Mouse (Mus musculus) embryo, embryonic 10.5 days (tissue): Measurements from ENCODE around the gene Smim23.

Experiments used
- DNase-seq: peaks from one replicate; pipeline ENCODE4 v3.0.0-alpha.2; 2015; ENCODE audit warnings: low spot score

Gene Smim23

DNA sequence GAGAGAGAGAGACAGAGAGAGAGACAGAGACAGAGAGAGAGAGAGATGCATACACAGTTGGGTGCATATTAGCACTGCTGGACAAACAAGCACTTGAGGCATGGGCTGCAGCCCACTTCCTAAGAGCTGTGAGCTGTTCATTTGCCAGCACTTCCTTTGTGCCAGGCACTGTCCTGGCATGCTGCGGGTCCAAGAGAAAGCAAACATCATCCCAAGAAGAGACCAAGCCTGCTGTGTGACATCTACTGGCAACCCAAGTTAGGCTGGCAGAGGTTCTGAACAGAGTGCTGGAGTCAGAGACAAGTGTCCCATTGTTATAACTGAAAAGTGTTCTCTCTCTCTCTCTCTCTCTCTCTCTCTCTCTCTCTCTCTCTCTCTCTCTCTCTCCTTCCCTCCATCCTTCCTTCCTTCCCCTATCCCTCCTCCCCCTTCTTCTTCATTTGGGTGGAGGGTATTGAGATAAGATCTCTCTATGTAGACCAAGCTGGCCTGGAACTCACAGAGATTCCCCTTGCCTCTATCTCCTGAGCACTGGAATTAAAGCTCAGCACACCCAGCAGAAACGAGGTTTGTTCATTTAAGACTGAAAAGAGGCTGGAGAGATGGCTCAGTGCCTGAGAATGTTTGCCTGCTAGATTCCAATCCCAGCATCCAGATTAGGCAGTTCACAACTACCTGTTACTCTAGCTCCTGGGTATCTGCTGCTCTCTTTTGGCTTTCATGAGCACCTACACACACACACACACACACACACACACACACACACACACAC is 42.6 kb downstream of the Smim23 start:
- no peak for DNase-seq

DNA sequence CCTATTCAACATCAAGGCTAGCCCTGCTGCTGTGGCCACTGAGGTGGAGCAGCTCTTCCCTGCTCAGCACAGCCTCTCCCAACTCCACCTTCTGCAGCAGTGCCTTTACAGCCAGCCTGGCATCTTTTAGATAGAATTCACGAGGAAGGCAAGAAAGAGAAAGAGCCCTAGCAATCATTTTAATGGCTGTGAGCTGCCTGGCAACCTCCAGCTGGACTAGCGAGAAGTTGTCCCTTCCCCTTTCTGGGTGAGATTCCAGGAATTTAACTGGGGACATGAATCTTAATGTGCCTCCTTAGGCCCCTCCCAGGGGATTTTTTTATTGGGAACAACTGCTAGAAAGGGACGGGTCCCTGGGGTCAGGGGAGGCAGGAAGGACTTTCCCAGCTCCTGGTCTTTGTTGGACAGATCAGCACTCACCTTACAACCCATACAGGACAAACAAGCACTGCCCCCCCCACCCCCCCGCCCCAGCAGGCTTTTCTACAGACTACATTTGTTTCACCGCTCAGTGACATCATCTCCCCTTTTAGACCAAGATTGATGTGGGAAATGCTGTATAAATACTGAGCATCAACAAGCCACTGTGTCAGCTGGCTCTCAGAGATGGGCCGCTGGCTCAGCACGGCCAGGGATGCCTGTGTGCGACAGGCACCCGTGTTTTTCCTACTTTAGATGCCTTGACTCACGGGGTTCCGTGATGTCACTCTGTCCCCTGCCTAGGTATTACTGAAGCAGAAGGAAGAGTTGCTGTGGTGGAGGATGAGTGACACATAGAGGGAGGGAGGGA is 43.5 kb downstream of the Smim23 start:
- peak; percentile 29 for DNase-seq

DNA sequence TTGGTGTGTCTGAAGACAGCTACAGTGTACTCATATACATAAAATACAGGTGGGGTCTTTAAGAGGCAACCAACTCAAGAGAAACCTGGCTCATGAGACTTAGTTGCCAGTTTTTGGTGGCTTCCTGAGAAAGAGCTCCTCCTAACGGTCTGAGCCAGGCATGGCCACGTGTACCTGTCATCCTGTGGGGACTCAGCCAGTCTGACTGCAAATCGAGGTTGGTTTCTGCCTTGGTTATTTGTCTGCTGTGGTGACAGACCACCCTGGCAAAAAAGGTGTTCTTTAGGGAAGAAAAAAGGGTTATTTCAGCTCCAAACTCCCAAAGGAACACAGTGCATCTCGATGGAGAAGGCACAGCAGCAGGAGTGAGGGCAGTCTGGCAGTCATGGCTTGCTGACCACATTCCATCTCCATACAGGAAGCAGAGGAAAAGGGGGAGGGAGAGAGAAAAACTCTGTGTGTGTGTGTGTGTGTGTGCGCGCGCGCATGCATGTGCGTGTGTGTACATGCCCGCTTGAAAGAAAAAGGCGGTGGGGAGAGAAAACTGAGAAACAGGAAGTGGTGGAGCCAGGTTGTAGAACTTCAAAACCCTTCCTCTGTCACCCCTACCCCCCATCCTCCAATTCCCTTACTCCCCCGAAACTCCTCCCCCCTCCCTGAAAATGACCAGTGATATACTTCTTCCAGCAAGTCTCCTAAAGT is 55.6 kb downstream of the Smim23 start:
- DNase-seq = peak; percentile 16
